7 mouse cellular contexts compared by ENCODE assay signal in the genomic region with DNA sequence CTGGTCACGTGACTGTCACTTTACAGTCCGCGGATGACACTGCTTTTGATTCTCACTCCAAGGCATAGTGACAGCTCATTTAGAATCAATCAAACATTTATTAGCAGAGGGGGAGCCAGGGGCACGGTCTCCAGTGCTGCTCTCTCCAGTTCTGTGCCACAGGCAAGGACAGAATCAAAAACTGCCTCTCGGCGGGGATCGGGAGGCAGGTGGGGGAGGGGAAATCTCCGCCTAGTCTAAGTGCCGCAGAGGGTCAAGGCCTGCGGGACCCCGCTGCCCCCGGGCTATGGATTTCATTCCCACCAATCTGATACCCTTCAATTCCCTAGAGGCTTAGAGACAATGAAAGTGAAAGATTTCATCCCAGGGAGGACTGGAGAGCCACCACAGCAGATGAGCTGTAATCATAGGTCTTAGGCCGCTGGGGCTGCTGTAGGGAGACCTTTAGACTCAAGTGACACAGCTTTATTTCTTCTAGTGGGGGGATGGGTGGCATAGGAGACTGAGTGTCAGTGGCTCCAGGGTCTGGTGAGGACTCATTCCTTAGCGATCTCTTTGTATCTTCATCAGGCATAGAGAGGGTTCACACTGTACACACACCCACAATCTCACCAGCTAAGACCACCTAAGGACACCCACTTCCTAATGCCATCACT. TPM values are rescaled to one million over a fixed set of nuclear protein-coding genes. Genes with fewer than 3 reads are reported as not detected.
A peak's percentile ranks its signal among the peaks of the same experiment; 100 is the strongest.
DNase-seq lines count a peak whose midpoint lies in the region; ATAC-seq and TF ChIP-seq lines count a peak whose summit lies in the region.

No protein-coding gene starts in this region.

- DNase-seq in MN1 (ENCODE audit: low spot score): peak; percentile 52
- peak; percentile 68 for DNase-seq in kidney, postnatal 0 days (ENCODE audit: low spot score)
- DNase-seq in lung, postnatal 4 days: peak; percentile 43 to 52
- DNase-seq in stomach, postnatal 0 days (ENCODE audit: low spot score): peak; percentile 23

- H3K4me3 ChIP-seq in heart, embryonic 12.5 days: peak overlapping the region; percentile 56
- H3K4me3 ChIP-seq in kidney, postnatal 0 days (replicated peaks; ENCODE audit: low read depth, low read length): peak overlapping the region; percentile 31
- H3K4me3 ChIP-seq in stomach, postnatal 0 days (ENCODE audit: low read depth, low read length): peak overlapping the region; percentile 39

- TF ChIP-seq CTCF in kidney, postnatal 0 days (IDR thresholded peaks at IDR 0.05; ENCODE audit: low read depth): no peak
- TF ChIP-seq CTCF in stomach, postnatal 0 days (IDR thresholded peaks at IDR 0.05; ENCODE audit: low read depth): no peak

- peak; percentile 51 for ATAC-seq in CD4-positive, CD25-positive, alpha-beta regulatory T cell, adult 4 months
- 0 out of 2 replicates have a peak, but pooled peaks have one; percentile 33 for ATAC-seq in common myeloid progenitor, adult 5-6 weeks (replicated peaks; ENCODE audit: low read depth, poor library complexity, severe bottlenecking)
- peak; percentile 60 for ATAC-seq in heart, embryonic 12.5 days (ENCODE audit: insufficient number of reproducible peaks, low FRiP score)
- peak; percentile 73 for ATAC-seq in kidney, postnatal 0 days (replicated peaks; ENCODE audit: low FRiP score, low read depth)
- 0 out of 2 replicates have a peak, but pooled peaks have one; percentile 29 for ATAC-seq in stomach, postnatal 0 days (ENCODE audit: low FRiP score, low TSS enrichment)

- no peaks in the 10 kb centered on the region for H3K36me3 ChIP-seq in heart, embryonic 12.5 days
- no peaks in the 10 kb centered on the region for H3K36me3 ChIP-seq in kidney, postnatal 0 days (ENCODE audit: insufficient read depth, low read length)
- no peaks in the 10 kb centered on the region for H3K36me3 ChIP-seq in stomach, postnatal 0 days (ENCODE audit: control insufficient read depth, insufficient read depth, low read length)

- H3K27me3 ChIP-seq in heart, embryonic 12.5 days (replicated peaks): peaks cover 4% of the 10 kb centered on the region; the same call in 1 of the 2 replicates
- H3K27me3 ChIP-seq in kidney, postnatal 0 days (ENCODE audit: insufficient read depth, low read length): no peaks in the 10 kb centered on the region
- H3K27me3 ChIP-seq in stomach, postnatal 0 days (ENCODE audit: control insufficient read depth, insufficient read depth, low read length): no peaks in the 10 kb centered on the region

- no peak overlapping the region for H3K27ac ChIP-seq in heart, embryonic 12.5 days (ENCODE audit: poor library complexity, severe bottlenecking)
- H3K27ac ChIP-seq in kidney, postnatal 0 days: no peak overlapping the region
- H3K27ac ChIP-seq in stomach, postnatal 0 days (replicated peaks): no peak overlapping the region

- peak overlapping the region; percentile 80 for H3K4me2 ChIP-seq in heart, embryonic 12.5 days
- peak overlapping the region; percentile 54 for H3K4me2 ChIP-seq in kidney, postnatal 0 days (ENCODE audit: low read length)
- H3K4me2 ChIP-seq in stomach, postnatal 0 days (replicated peaks; ENCODE audit: low read depth): peak overlapping the region; percentile 65

- peak overlapping the region; percentile 67 for H3K9ac ChIP-seq in heart, embryonic 12.5 days
- peak overlapping the region; percentile 43 for H3K9ac ChIP-seq in kidney, postnatal 0 days (ENCODE audit: low read depth, low read length)
- peak overlapping the region; percentile 52 for H3K9ac ChIP-seq in stomach, postnatal 0 days (ENCODE audit: low read length)

- WGBS in heart, embryonic 12.5 days: 2% methylated on average over 14 of the region's 14 CpGs
- WGBS in kidney, postnatal 0 days: 4% methylated on average over 14 of the region's 14 CpGs
- WGBS in stomach, postnatal 0 days: 12% methylated on average over 14 of the region's 14 CpGs

- no peak for TF ChIP-seq EP300 in stomach, postnatal 0 days (optimal IDR thresholded peaks at IDR 0.05)

- no peaks in the 10 kb centered on the region for H3K9me3 ChIP-seq in heart, embryonic 12.5 days (replicated peaks)
- no peaks in the 10 kb centered on the region for H3K9me3 ChIP-seq in kidney, postnatal 0 days (replicated peaks; ENCODE audit: low read length)
- no peaks in the 10 kb centered on the region for H3K9me3 ChIP-seq in stomach, postnatal 0 days (ENCODE audit: control insufficient read depth, low read length)

- peaks cover 16% of the 10 kb centered on the region for H3K4me1 ChIP-seq in heart, embryonic 12.5 days (replicated peaks)
- no peaks in the 10 kb centered on the region for H3K4me1 ChIP-seq in kidney, postnatal 0 days (replicated peaks; ENCODE audit: insufficient read depth, low read length)
- H3K4me1 ChIP-seq in stomach, postnatal 0 days (replicated peaks; ENCODE audit: control insufficient read depth, insufficient read depth): no peaks in the 10 kb centered on the region; the same call in 1 of the 2 replicates

RNA-seq across cellular contexts. Expression of gene Gm21915, which starts 31.9 kb away (rescaled TPM):
- polyA plus RNA-seq in CD4-positive, CD25-positive, alpha-beta regulatory T cell, adult 4 months (2017; shearing (Covaris generic)): not detected
- not detected in 2 replicates for total RNA-seq in common myeloid progenitor, adult 5-6 weeks (2017)
- polyA plus RNA-seq in heart, embryonic 12.5 days (2016; fragmentation: Nextera tagmentation; extraction: Ambion mirVana): not detected in 2 replicates
- not detected in 2 replicates for polyA plus RNA-seq in kidney, postnatal 0 days (2015; fragmentation: Nextera tagmentation; extraction: Ambion mirVana)
- polyA plus RNA-seq in stomach, postnatal 0 days (2015; fragmentation: Nextera tagmentation; extraction: Ambion mirVana): not detected in 2 replicates

RNA-seq across cellular contexts. Expression of gene Clmp, which starts 47.2 kb away (rescaled TPM):
- polyA plus RNA-seq in CD4-positive, CD25-positive, alpha-beta regulatory T cell, adult 4 months (2017; shearing (Covaris generic)): under 1 TPM in 1 of 2 experiments, not detected in 1; 0.42 TPM
- not detected in 2 replicates for total RNA-seq in common myeloid progenitor, adult 5-6 weeks (2017)
- 14.9 and 17.0 TPM in 2 replicates for polyA plus RNA-seq in heart, embryonic 12.5 days (2016; fragmentation: Nextera tagmentation; extraction: Ambion mirVana)
- polyA plus RNA-seq in kidney, postnatal 0 days (2015; fragmentation: Nextera tagmentation; extraction: Ambion mirVana): 23.6 and 26.2 TPM in 2 replicates
- polyA plus RNA-seq in stomach, postnatal 0 days (2015; fragmentation: Nextera tagmentation; extraction: Ambion mirVana): 17.7 and 17.8 TPM in 2 replicates

Comparison
In these comparisons a context has a peak if more than half of its experiments do, and no peak if none do; other contexts are left out.
1. RNA of gene Clmp, which starts 47.2 kb away (polyA plus RNA-seq): 23.6 to 26.2 TPM in kidney, postnatal 0 days, 17.7 to 17.8 TPM in stomach, postnatal 0 days and 14.9 to 17.0 TPM in heart, embryonic 12.5 days; 0.42 TPM in CD4-positive, CD25-positive, alpha-beta regulatory T cell, adult 4 months; every median in the first group is over 10 times any median in the second.
2. Peak in every context shown above with its lines, with median percentiles within 50 percentile points of each other: ATAC-seq, DNase-seq, H3K4me2 ChIP-seq, H3K4me3 ChIP-seq and H3K9ac ChIP-seq.